Mouse (Mus musculus) frontal cortex, postnatal 36 days (tissue): ENCODE results near the gene Selenow.

Experiments used
- DNase-seq, 2 experiments: peaks; one replicate each; pipeline ENCODE4 v3.0.0; 2022; ENCODE audit warnings: low spot score in 2 of 2

Gene Selenow

GRCm38 (mm10) chr7:15922220-15922773, at the start of gene Selenow:
TSS of gene Selenow (minus strand) at chr7:15922402.
- DNase-seq, result peak; percentile 93

GRCm38 (mm10) chr7:15969674-15970073, 47.5 kb upstream of the Selenow start:
- no peak for DNase-seq

- DNase-seq, result no peak
These were observed 46.1 kb upstream of the Selenow start for GRCm38 (mm10) chr7:15968322-15968721.

- DNase-seq, result peak in 1 of 2 experiments; percentile 40
These were observed 45.1 kb upstream of the Selenow start, which contains the start of gene Ehd2 for GRCm38 (mm10) chr7:15967312-15967711. TSS of gene Ehd2 (minus strand) at chr7:15967567.

GRCm38 (mm10) chr7:15966489-15966888, 44.3 kb upstream of the Selenow start:
- no peak for DNase-seq

GRCm38 (mm10) chr7:15963798-15964652, 41.8 kb upstream of the Selenow start:
- no peak for DNase-seq

GRCm38 (mm10) chr7:15962311-15963288, 40.4 kb upstream of the Selenow start:
- peak; percentile 34 to 40 for DNase-seq

- DNase-seq, result no peak
These were observed 39.6 kb upstream of the Selenow start for GRCm38 (mm10) chr7:15961798-15962197.

GRCm38 (mm10) chr7:15961239-15961638, 39.0 kb upstream of the Selenow start:
- DNase-seq, result no peak

GRCm38 (mm10) chr7:15960691-15961090, 38.5 kb upstream of the Selenow start:
- DNase-seq, result no peak

- DNase-seq, result no peak
These were observed 33.9 kb upstream of the Selenow start for GRCm38 (mm10) chr7:15956143-15956542.

- DNase-seq, result no peak
These were observed 33.3 kb upstream of the Selenow start for GRCm38 (mm10) chr7:15955509-15955908.

- no peak for DNase-seq
These were observed 32.8 kb upstream of the Selenow start for GRCm38 (mm10) chr7:15954978-15955443.

GRCm38 (mm10) chr7:15954436-15954835, 32.2 kb upstream of the Selenow start:
- DNase-seq, result no peak

GRCm38 (mm10) chr7:15953307-15954074, 31.3 kb upstream of the Selenow start:
- no peak for DNase-seq

- DNase-seq, result no peak
These were observed 30.2 kb upstream of the Selenow start for GRCm38 (mm10) chr7:15952416-15952815.

GRCm38 (mm10) chr7:15950008-15950407, 27.8 kb upstream of the Selenow start:
- no peak for DNase-seq

GRCm38 (mm10) chr7:15949216-15949790, 27.1 kb upstream of the Selenow start:
- DNase-seq, result no peak

- DNase-seq, result peak; percentile 57 to 65
These were observed 26.3 kb upstream of the Selenow start for GRCm38 (mm10) chr7:15948381-15948941.

GRCm38 (mm10) chr7:15947653-15948260, 25.6 kb upstream of the Selenow start:
- DNase-seq, result no peak
